Mouse (Mus musculus): ENCODE results near the gene Pgap2. TPM values are rescaled to one million over a fixed set of nuclear protein-coding genes. Genes with fewer than 3 reads are reported as not detected.
"Not testable (repeated sequence)": the region's sequence is repeated elsewhere in the genome, so short reads cannot be mapped to it uniquely, and the experiment has no call there.

The Pgap2 gene
- total RNA-seq, 1 experiment from 2014 or later, result 48.2 TPM

DNA sequence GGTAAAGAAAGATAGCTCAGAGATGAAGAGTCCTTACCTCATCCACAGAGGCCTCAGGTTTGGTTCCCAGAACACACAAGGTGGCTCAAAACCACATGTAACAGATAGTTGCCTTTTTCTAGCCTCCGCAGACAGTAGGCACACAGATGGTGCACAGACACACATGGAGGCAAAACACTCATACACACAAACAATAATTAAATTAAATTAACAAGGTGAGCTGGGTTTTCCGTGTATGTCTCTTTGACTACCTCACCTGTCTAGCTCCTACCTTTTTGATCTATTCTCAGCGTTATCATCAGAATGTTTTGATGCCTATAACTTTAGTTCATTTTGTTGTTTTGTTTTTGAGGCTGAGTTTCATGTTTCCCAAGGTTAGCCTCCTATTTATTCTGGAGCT is 45.9 kb downstream of the Pgap2 start, which contains the start of gene Rhog:
TSS of gene Rhog (minus strand) at position 101 of the 400 bp plus-strand sequence.
- ATAC-seq (replicated peaks in 1 of 2; ENCODE audit: insufficient read depth in 1 of 2, low FRiP score in 2 of 2, low TSS enrichment in 1 of 2, low read depth in 1 of 2, poor library complexity in 2 of 2, severe bottlenecking in 2 of 2), result no peak

DNA sequence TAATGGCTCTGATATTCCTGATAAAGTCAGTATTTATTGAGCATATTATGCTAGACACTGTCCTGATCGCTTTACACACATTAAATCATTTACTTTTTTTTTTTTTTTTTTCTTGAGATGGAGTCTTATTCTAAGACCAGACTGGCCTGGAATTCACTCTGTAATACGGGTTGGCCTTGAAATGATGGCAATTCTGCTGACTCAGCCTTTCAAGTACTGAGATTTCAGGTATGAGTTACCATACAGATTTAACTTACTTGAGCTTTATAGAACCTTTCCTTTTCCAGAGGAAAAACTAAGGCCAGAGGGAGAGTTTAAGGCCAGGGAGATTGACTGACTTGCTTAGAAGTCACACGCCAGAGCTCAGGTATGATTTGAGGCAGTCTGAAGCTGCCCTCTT is 46.6 kb downstream of the Pgap2 start:
- ATAC-seq (replicated peaks in 1 of 2; ENCODE audit: insufficient read depth in 1 of 2, low FRiP score in 2 of 2, low TSS enrichment in 1 of 2, low read depth in 1 of 2, poor library complexity in 2 of 2, severe bottlenecking in 2 of 2), result no peak

DNA sequence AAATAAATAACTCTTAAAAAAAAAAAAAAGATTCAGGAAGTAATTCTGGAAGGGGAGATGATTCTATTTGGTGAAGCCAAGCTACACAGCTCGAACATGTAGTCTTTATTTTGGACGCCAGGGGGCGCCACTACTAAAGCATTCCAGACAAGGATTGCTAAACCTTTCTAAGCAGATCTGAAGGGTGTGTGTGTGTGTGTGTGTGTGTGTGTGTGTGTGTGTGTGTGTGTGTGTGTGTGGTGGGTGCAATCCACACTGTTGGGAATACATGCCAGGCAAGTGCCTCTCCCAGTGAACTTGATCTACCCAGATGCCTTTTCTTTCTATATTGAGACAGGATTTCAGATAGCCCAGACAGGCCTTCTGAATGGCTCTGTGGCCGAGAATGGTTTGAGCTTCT is 48.2 kb downstream of the Pgap2 start:
- peak; percentile 68 to 74; a peak in 2 of 4 replicates for ATAC-seq (replicated peaks in 1 of 2; ENCODE audit: insufficient read depth in 1 of 2, low FRiP score in 2 of 2, low TSS enrichment in 1 of 2, low read depth in 1 of 2, poor library complexity in 2 of 2, severe bottlenecking in 2 of 2)

DNA sequence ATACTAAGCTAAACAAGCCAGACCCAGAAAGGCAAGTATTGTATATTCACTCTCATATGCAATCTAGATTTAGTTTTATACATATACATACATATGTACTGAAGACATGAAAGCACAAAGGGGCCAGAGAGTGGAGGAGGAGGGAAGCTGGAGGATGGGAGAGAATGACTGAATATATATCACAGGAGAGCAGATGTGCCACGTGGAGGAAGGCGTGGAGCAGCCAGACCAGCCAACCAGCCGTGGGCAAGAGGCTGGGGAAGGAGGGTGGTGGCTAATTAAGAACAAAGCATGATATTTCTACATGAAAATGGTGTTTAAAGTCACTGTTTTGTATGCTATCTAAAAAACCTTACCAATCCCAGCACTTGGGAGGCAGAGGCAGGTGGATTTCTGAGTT is 48.7 kb downstream of the Pgap2 start:
- ATAC-seq (replicated peaks in 1 of 2; ENCODE audit: insufficient read depth in 1 of 2, low FRiP score in 2 of 2, low TSS enrichment in 1 of 2, low read depth in 1 of 2, poor library complexity in 2 of 2, severe bottlenecking in 2 of 2), result no peak

DNA sequence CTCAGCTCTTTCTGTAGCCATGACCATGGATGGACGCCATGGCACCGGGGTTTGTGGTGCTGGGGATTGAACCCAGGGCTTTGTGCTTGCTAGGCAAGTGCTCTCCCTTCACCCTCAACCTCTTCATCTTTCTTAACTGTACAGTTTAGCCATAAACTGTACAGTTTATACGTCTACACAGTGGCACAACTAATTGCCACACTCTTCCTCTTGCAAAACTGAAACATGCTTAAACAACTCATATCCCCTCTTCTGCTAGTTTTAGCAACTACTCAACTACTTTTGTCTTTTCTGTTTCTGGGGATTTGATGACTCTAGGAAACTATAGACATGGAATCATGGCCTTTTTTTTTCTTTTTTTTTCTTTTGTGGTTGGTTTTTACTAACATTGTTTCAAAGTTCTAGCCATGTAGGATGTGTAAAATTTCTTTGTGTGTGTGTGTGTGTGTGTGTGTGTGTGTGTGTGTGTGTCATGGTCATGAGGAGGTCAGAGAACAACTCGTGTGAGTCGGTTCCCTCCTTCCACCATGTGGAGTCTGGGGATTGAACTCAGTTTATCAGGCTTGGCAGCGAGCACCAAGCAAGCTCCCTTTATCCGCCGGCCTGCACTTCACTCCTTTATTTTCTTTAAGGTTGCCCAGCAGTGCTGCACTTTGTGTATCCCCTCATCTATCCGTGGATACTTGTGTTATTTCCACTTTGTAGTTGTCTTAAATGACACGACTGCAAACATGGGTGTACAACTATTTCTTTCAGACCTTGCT is 49.9 kb downstream of the Pgap2 start:
- ATAC-seq (replicated peaks in 1 of 2; ENCODE audit: insufficient read depth in 1 of 2, low FRiP score in 2 of 2, low TSS enrichment in 1 of 2, low read depth in 1 of 2, poor library complexity in 2 of 2, severe bottlenecking in 2 of 2), result peak in 1 of 2 experiments; percentile 38; a peak in 1 of 4 replicates

DNA sequence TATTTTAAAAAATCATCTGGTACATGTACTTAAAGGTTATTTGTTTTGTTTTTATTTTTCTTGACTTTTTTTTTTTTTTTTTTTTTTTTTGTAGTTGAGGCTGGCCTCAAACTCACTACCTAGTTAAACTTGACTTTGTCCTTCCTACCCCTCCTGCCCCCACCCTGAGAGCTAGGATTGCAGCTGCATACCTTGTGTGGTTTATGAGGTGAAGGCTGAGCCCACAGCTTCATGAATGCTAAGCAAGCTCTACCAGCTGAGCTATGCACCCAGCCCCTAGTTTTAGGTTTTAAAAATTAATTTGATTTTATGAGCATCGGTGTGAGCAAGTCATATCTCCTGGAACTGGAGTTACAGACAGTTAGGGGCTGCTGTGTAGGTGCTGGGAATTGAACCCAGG is 50.5 kb downstream of the Pgap2 start:
- ATAC-seq (replicated peaks in 1 of 2; ENCODE audit: insufficient read depth in 1 of 2, low FRiP score in 2 of 2, low TSS enrichment in 1 of 2, low read depth in 1 of 2, poor library complexity in 2 of 2, severe bottlenecking in 2 of 2), result no peak

DNA sequence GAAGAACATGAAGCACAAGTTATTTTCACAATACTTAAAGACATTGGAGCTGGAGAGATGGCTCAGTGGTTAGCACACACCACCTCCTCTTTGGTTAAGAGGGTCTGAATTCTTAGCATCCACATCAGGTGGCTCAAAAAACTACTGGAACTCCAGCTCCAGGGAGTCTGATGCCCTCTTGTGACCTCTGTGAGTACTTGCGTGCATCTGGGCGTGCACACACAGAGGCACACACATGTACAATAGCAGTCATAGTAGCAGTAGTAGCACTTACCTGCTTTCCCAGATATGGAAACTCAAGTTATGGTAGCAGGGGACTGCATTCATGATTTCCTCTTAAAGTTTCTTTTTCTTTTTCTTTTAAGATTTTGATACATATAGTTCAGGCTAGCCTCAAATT is 53.0 kb downstream of the Pgap2 start:
- ATAC-seq (replicated peaks in 1 of 2; ENCODE audit: insufficient read depth in 1 of 2, low FRiP score in 2 of 2, low TSS enrichment in 1 of 2, low read depth in 1 of 2, poor library complexity in 2 of 2, severe bottlenecking in 2 of 2), result no peak

DNA sequence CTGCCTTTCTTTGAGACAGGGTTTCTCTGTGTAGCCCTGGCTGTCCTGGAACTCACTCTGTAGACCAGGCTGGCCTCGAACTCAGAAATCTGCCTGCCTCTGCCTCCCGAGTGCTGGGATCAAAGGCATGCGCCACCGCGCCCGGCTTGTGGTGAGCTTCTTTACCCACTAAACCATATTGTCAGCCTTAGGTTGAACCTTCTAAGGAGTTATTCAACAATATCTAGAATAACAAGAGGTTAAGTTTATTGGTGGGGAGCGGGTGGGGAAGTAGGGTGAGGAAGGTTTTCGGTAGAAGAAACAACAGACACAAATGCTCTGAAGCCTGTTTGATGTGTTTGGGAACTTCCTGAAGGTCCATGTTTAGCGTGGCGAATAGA is 56.0 kb downstream of the Pgap2 start:
- not testable (repeated sequence) for ATAC-seq (replicated peaks in 1 of 2; ENCODE audit: insufficient read depth in 1 of 2, low FRiP score in 2 of 2, low TSS enrichment in 1 of 2, low read depth in 1 of 2, poor library complexity in 2 of 2, severe bottlenecking in 2 of 2)

DNA sequence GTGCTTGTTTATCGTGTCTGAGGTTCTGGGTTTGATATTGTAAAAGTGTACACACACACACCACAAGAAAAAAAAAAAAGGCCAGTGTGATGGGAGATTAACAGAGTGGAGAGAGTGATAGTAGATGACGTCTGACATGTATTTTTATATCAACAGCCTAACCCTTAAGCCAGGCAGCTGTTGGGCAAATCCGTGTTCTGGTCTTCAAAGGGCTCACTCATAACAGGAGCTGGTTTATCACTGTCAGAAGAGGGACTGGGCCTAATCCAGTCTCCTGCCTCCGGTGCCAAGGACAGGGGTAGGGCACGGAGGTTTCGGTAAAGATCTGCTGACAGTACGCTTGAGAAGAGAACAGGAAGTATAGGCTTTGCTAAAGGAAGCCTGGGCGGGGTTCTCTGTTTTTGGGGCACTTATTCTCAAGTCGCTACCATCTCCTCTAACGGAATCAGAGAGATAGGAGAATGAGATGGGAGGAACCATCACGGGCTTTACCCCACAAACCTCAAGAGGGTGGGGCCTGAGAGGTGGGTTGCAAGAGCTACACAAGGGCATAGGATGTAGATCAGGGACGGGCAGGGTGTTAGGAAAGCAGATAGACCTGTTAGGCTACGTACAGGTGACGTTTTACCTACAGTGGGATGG is 56.5 kb downstream of the Pgap2 start:
- ATAC-seq (replicated peaks in 1 of 2; ENCODE audit: insufficient read depth in 1 of 2, low FRiP score in 2 of 2, low TSS enrichment in 1 of 2, low read depth in 1 of 2, poor library complexity in 2 of 2, severe bottlenecking in 2 of 2), result peak; percentile 47 to 66

DNA sequence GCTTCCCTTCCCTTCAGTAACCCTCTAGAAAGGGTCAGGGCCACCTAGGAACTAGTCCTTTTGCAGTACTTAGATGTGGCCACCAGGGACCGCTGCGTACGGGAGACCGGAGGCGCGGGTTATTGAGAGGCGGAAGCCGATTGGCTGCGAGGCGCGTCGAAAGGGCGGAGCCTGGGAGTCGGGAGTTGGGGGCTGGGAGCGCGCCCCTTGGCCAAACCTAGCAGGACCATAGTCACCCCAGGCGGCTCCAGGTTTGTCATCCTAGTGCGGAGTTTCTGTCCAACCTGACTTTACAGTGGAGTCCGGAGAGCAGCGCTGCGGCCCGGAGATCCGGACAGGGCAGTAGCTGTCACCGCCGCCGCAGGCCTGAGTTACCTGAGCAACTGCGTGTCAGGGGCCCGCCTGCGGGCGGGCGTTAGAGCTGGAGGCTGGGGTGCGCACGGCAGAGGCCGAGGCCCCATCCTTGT is 57.1 kb downstream of the Pgap2 start:
- ATAC-seq (replicated peaks in 1 of 2; ENCODE audit: insufficient read depth in 1 of 2, low FRiP score in 2 of 2, low TSS enrichment in 1 of 2, low read depth in 1 of 2, poor library complexity in 2 of 2, severe bottlenecking in 2 of 2), result peak; percentile 89

DNA sequence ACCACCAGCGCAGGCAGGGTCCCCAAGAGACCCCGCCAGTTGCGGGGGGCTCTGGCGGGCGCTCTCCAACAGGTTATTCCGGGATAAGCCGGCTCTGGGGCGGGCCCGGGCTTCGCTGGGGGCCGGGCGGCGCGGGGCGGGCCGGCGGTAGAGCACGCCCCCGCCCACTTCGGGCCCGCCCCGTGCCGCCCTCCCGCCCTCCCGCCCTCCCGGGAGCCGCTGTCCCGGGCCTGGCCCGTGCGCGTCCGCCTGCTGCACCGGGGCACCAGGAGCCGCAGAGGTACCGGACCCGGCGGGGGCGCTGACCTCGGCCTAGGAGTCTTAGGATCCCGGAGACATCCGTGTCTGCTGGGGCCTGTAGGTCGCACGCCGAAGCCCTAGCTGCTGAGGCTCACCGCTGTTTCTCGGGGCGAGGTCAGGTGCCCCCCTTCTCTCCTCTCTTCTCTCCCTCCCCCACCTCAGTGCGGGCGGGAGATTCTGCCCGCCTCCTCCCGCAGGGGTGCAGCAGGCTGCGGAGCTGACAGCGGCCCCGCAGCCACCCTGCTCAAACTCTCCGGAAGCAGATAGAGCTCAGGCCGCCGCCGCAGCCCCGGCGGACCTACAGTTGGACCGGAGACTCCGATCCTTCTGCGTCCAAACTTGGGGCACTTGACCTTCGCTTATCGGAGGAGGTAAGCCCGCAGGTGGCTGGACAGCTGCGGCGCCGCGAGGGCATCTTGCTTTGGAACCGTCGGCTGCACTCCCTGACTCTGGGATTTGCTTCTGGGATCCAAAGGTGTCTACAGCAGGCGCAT is 57.8 kb downstream of the Pgap2 start, which contains the start of gene Stim1:
TSS of gene Stim1 (plus strand) at position 206 of the 794 bp plus-strand sequence.
- peak; percentile 4 to 41; a peak in 2 of 4 replicates for ATAC-seq (replicated peaks in 1 of 2; ENCODE audit: insufficient read depth in 1 of 2, low FRiP score in 2 of 2, low TSS enrichment in 1 of 2, low read depth in 1 of 2, poor library complexity in 2 of 2, severe bottlenecking in 2 of 2)

DNA sequence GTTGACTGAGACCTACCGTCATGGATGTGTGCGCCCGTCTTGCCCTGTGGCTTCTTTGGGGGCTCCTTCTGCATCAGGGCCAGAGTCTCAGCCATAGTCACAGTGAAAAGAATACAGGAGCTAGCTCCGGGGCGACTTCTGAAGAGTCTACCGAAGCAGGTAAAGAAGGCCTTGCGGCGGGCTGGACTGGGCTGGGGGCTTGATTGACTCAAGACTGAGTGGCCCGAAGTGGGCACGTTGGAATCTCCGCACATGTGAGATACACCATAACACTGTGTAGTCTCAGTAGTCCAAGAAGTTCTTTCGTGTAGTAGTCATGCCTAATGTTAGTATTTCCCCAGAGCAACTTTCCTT is 58.4 kb downstream of the Pgap2 start:
- ATAC-seq (replicated peaks in 1 of 2; ENCODE audit: insufficient read depth in 1 of 2, low FRiP score in 2 of 2, low TSS enrichment in 1 of 2, low read depth in 1 of 2, poor library complexity in 2 of 2, severe bottlenecking in 2 of 2), result no peak

DNA sequence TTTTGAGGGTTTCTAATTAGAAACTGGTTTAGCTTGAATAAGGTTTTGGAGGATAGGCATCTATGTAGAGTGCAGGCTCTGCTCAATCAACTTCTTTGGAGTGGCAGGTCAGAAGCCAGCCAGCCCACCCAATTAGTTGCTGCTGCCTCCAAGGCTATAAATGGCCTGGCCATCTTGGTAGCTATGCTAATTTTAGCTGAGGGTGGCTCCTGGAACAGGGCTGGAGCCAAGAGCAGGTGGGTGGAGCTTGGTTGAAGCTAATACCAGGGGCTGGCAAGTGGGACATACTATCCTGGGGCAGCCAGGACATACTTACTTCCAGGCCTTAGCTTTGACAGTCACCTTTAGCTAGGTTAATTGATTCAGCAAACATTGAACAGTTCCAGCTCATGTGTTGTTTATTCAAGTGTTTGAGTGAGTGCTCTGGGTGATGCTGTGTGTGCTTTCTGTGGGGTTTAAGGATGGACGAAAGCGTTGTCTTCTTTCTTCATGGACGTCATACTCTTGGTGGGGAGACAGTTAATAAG is 62.5 kb downstream of the Pgap2 start:
- ATAC-seq (replicated peaks in 1 of 2; ENCODE audit: insufficient read depth in 1 of 2, low FRiP score in 2 of 2, low TSS enrichment in 1 of 2, low read depth in 1 of 2, poor library complexity in 2 of 2, severe bottlenecking in 2 of 2), result no peak

DNA sequence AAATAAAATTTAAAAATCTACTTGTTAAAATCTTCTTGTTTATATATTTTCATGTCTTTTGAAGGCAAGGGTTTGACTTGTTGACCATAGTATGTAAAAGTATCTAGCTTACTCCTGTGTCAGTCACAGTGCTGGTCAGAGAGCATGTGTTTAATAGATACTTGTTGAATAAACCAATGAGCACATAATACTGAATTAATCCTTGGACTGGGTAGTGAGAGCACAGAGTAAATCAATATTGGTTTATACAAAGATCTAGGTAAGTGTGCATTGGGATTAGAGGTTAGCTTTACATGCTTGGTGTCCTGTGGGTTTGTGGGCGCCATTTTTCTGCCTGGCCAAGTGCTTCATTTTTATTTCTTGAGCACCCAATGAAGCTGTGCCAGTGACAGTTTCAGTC is 71.4 kb downstream of the Pgap2 start:
- ATAC-seq (replicated peaks in 1 of 2; ENCODE audit: insufficient read depth in 1 of 2, low FRiP score in 2 of 2, low TSS enrichment in 1 of 2, low read depth in 1 of 2, poor library complexity in 2 of 2, severe bottlenecking in 2 of 2), result no peak

DNA sequence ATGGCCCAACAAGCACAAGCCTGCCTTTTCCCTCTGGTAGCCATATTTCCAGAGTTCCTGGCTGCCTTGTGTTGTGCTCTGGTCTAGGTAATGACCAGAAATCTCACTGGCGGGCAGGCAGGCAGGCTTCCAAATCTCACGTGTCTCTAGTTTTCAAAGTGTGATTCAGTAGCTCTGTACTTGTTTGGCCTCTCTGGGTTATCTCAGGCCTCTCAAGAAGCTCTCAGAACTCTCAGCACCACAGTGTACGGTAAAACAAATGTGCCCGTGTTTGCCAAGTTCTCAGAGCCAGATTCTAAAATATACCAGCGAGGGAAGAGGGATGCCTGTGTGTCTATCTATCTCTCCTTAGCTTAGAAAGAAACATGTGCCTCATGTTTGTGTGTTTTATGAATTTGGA is 72.3 kb downstream of the Pgap2 start:
- no peak for ATAC-seq (replicated peaks in 1 of 2; ENCODE audit: insufficient read depth in 1 of 2, low FRiP score in 2 of 2, low TSS enrichment in 1 of 2, low read depth in 1 of 2, poor library complexity in 2 of 2, severe bottlenecking in 2 of 2)
